Mouse (Mus musculus): ENCODE data around the gene Ptprr.

Gene Ptprr

GRCm38 (mm10) chr10:116115881-116116677 is 98.1 kb downstream of the Ptprr start:
- DNase-seq (ENCODE audit: extremely low read depth, low read depth) = no peak

GRCm38 (mm10) chr10:116117060-116117459 is 99.0 kb downstream of the Ptprr start:
- DNase-seq (ENCODE audit: extremely low read depth, low read depth) = no peak

- DNase-seq (ENCODE audit: extremely low read depth, low read depth) = no peak
Observed at GRCm38 (mm10) chr10:116121463-116121862, 103.5 kb downstream of the Ptprr start.

GRCm38 (mm10) chr10:116123808-116124207 is 105.8 kb downstream of the Ptprr start:
- no peak for DNase-seq (ENCODE audit: extremely low read depth, low read depth)

- DNase-seq (ENCODE audit: extremely low read depth, low read depth) = no peak
Observed at GRCm38 (mm10) chr10:116125364-116125763, 107.4 kb downstream of the Ptprr start.

GRCm38 (mm10) chr10:116130401-116130800 is 112.4 kb downstream of the Ptprr start:
- DNase-seq (ENCODE audit: extremely low read depth, low read depth) = no peak

GRCm38 (mm10) chr10:116131223-116131622 is 113.2 kb downstream of the Ptprr start:
- DNase-seq (ENCODE audit: extremely low read depth, low read depth) = no peak

GRCm38 (mm10) chr10:116132233-116132632 is 114.2 kb downstream of the Ptprr start:
- no peak for DNase-seq (ENCODE audit: extremely low read depth, low read depth)

GRCm38 (mm10) chr10:116135187-116135586 is 117.2 kb downstream of the Ptprr start:
- no peak for DNase-seq (ENCODE audit: extremely low read depth, low read depth)

GRCm38 (mm10) chr10:116140226-116140625 is 122.2 kb downstream of the Ptprr start:
- no peak for DNase-seq (ENCODE audit: extremely low read depth, low read depth)

GRCm38 (mm10) chr10:116143684-116144083 is 125.7 kb downstream of the Ptprr start:
- DNase-seq (ENCODE audit: extremely low read depth, low read depth) = no peak

GRCm38 (mm10) chr10:116146091-116146490 is 128.1 kb downstream of the Ptprr start:
- no peak for DNase-seq (ENCODE audit: extremely low read depth, low read depth)

GRCm38 (mm10) chr10:116154707-116155106 is 136.7 kb downstream of the Ptprr start:
- DNase-seq (ENCODE audit: extremely low read depth, low read depth) = no peak

GRCm38 (mm10) chr10:116156699-116157098 is 138.7 kb downstream of the Ptprr start:
- DNase-seq (ENCODE audit: extremely low read depth, low read depth) = no peak

- no peak for DNase-seq (ENCODE audit: extremely low read depth, low read depth)
Observed at GRCm38 (mm10) chr10:116162338-116162737, 144.3 kb downstream of the Ptprr start.

- no peak for DNase-seq (ENCODE audit: extremely low read depth, low read depth)
Observed at GRCm38 (mm10) chr10:116175324-116175883, 157.4 kb downstream of the Ptprr start.

- no peak for DNase-seq (ENCODE audit: extremely low read depth, low read depth)
Observed at GRCm38 (mm10) chr10:116177390-116178179, 159.6 kb downstream of the Ptprr start.

- DNase-seq (ENCODE audit: extremely low read depth, low read depth) = no peak
Observed at GRCm38 (mm10) chr10:116181235-116181634, 163.2 kb downstream of the Ptprr start.

GRCm38 (mm10) chr10:116182221-116182620 is 164.2 kb downstream of the Ptprr start:
- no peak for DNase-seq (ENCODE audit: extremely low read depth, low read depth)

- no peak for DNase-seq (ENCODE audit: extremely low read depth, low read depth)
Observed at GRCm38 (mm10) chr10:116183258-116183657, 165.2 kb downstream of the Ptprr start.

GRCm38 (mm10) chr10:116191724-116192123 is 173.7 kb downstream of the Ptprr start:
- DNase-seq (ENCODE audit: extremely low read depth, low read depth) = peak; percentile 17

- no peak for DNase-seq (ENCODE audit: extremely low read depth, low read depth)
Observed at GRCm38 (mm10) chr10:116192293-116192692, 174.3 kb downstream of the Ptprr start.
